Mouse (Mus musculus) adrenal gland, postnatal 14 days (tissue): ENCODE measurements at regions not wholly inside any gene's neighbourhood (a gene's known extent, or its start where the extent isn't known, plus 50 kb on each side); places are given as distances from the start of the nearest gene placed in this dataset.

ENCODE experiments used
- DNase-seq: peaks from one replicate; pipeline ENCODE4 v3.0.0; 2021; ENCODE audit warnings: mixed read lengths

DNA sequence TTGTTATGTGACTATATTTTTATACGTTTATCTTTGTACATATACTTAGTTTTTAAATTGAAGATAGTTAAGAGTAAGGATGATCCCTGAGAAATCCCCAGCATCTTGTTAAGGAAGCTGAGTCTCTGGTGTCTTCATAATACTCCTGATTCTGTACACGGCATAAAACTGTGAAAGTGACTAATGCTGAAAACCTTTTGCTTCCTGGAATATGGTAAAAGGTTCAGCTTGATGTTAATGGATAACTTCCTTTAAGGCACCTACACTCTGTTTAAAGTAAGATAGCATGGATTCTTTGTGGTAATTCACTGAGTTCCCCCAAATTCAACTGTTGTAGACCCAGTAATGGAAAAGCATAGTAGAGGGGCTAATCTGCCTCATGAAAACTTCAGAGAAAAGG, 67.2 kb upstream of the Rgs1 start:
- no peak for DNase-seq

DNA sequence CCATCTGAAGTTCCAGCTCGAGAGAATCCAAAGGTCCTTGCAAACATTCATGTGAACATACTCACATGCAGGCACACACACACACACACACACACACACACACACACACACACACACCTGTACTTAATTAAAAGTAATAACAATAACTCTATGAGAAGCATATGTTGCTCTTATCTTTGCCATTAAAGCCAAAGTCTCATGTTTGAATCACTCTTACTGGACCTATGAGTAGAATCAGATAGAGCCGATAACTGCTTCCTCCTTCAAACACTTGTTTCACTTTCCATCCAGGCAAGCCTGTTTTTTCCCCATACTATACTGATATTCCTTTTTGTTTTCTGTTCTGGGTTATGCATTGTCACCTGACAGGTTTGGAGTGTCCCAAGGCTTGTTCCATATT, 65.3 kb upstream of the Rgs1 start:
- DNase-seq = no peak

DNA sequence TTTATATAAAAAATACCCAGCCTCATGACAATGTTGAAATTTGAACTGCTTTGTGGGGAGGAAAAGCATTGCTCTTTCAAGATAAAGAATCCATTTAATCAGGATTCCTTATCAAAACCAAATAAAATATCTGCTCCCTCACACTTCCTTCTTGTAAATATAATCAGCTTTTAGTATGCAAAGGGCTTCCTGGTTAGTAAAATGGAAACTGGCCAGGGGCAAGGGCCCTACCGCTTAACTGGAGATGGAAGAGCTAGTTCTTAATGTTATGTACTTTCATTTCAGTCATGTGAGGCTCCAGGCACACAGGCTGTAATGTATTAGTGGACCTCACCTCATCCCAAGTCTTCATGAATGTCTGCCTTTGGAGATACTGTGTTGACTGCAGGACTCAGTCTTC, 64.3 kb upstream of the Rgs1 start:
- DNase-seq = no peak

DNA sequence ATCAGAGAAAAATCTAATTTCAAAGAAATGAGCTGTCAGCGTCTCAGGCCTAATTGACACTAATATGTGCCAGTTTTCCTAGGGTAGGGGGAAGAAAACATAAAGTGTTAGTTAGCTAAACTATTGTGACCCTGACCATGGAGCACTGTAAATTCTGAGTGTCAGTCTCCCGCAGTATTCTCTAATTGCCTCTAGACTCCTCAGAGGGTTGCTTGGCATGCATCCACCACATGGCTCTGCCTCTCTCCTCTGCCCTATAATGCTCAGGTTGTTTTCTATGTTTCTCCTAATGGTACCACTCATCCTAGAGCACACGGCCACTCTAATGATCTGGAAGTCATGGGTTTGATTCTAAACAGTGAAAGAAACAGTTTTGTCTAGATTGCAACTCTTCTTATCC, 60.9 kb upstream of the Rgs1 start:
- DNase-seq = peak; percentile 5

DNA sequence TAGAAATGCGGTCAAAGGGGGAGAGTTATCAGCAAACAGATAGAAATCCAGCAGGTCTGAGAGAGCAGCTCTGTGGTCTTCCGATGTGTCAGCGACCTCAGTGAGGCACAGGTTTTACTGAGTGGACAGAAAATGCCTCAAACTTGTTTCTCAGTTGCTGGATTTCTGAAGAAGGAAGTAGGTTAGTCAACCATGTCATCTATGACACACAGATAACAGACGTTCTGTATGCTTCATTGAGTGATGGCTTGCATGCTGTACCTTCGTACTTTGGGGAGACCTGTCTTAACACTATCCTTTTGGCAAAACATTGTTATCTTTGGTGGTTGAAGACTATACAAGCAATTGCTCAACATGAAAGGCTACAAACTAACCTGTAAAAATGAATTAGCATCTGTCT, 59.3 kb upstream of the Rgs1 start:
- DNase-seq = no peak

DNA sequence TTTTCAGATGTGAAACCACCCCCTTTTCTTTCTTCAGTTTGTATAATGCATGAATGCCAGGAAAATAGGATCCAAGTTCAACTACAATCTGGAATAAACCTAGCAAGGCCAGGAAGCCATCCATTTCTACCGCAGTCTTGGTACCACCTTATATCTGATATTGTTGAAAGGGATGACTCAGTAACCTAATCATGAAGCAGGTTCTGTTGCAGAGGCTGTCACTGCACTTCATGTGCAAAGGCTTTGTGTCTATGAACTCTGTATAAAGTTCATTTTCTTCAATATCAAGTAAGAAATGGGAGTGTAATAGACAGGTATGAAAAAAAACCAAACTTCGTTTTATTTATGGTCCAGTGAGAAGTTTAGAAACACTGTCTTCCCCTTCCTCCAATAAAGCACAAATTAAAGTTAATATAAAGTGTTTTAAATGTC, 58.8 kb upstream of the Rgs1 start:
- DNase-seq = no peak

DNA sequence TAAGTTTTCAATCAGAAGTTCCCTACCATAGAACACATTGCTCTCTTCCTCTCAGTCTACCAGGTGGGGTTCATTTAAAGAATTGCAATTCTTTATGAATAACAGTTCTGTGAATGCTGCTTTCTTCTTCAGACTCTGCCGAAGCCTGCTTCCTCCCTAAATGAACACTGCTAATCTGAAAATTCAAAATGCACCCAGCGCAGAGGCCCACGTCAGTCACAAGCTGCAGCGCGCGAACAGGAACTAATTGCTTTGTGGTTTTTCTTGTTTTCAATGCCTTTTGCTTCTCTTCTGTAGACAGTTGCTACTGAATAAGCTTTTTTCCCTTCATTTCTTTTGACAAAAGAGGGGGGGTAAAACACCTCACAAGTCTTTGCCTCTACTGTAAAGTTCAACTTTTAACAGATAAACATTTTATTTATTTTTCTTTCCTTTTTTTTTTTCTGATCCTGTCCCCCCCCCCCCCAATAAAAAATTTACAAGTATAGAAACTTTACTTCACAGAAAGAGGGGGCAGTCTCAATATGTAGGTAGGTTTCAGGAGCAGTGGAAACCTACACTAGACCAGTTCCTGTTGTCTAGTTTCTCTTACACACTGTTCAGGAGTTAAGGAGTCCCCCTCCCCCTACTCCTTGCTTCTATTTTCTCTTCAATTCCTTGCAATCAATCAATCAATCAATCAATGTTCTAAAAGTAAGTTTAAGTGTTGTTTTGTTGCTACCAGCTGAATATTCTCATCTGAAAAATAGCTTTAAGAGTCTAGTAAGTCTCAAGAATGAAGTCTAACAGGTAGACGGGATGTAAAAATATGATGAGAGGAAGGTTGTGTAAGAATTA, 58.2 kb upstream of the Rgs1 start:
- no peak for DNase-seq

DNA sequence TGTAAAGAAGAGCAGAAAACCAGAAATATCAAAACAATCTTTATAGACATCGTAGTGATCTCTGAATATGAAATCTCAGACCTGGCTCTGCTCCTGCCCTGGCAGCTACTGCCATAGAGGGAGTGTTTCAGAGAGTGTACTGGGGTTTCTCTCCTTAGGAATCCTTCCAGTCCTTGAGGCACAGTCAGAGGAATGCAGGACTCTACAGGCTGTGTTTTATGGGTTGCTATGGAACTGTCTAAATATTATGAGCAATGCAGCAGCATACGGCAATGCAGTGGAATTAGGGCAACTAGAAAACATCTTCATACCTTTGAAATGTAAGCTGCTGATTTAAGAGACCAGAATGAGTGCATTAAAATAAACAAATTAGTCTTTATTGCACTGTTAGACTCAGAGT, 57.2 kb upstream of the Rgs1 start:
- DNase-seq = no peak

DNA sequence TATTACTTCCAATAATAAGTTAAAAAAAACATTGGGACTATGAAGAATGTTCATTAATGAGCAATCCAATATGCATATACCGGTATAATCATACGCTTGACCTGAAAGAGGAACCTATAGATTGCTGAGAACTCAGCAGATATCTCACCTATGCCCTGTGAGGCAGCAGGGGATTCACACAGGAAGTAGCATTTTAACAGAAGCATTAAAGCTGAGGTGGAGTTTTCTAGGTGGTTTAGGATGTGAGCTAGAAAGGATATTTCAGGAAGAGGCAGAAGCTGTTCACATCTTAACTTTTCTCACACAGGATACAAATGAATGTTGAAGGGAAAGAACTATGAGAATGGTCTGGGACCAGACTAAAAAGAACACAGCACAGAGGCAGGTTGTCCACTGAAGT, 51.6 kb upstream of the Rgs1 start:
- DNase-seq = no peak
